Mouse (Mus musculus) CD8-positive naive resting alpha-beta T cell, adult 57 days (primary cell): ENCODE data around the gene 2210408I21Rik. TPM values are rescaled to one million over a fixed set of nuclear protein-coding genes. Genes with fewer than 3 reads are reported as not detected.

Experiments
- total RNA-seq: library from RNA; stranded (reverse); gene quantifications from one replicate; pipeline ENCODE4 v1.2.4, GENCODE M21; 2023

2210408I21Rik gene
- total RNA-seq, result 1.5 TPM

DNA sequence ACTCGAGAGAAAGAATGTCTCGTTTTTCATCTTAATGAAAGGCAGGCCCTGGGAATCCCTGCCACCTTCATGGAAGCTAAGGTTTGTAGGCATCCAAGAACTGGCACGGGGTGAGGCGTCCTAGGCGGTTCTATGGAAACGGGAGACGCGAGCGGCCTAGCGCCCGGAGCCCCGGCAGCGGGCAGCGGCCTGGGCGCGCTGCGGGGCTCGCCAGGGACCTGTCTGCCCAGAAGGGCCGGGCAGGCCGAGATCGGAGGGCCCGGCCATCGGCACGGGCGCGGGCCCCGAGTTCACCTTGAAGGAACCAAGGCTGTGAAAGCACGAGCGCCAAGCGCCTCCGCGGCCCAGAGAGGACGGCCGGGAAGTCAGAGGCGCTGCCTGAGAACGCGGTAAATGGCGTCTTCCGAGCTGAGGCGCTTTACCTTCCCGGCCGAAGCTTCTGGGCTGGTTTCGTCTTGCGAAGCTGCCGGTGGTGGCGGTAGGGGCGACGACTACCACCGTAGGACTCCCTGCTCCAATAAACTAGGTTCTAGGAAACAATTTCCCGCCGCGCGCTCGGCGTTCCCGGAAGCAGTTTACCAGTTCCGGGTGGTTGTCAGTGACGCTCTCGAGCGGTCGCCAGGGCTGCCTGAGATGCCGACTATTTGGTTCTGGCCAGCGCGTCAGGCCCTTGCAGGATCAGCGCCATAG lies at the start of gene 2210408I21Rik, which contains the start of gene Slf1:
TSS of gene 2210408I21Rik (plus strand) at position 610 of the 690 bp plus-strand sequence.
TSS of gene Slf1 (minus strand) at position 543 of the 690 bp plus-strand sequence.

Other genes starting within 250 kb of the 2210408I21Rik start
- 21.3 TPM for gene Slf1, start 67 bp upstream of the 2210408I21Rik start, total RNA-seq